Mouse (Mus musculus): ENCODE data around the gene Naaa. TPM values are rescaled to one million over a fixed set of nuclear protein-coding genes. Genes with fewer than 3 reads are reported as not detected.

The Naaa gene
- polyA plus RNA-seq, 1 experiment from 2014 or later = 6.6 TPM

GRCm38 (mm10) chr5:92231836-92232235 is 46.1 kb downstream of the Naaa start:
- no peak overlapping the region for H3K27ac ChIP-seq (ENCODE audit: poor library complexity, severe bottlenecking)
- H3K4me3 ChIP-seq = no peak overlapping the region
- no peak overlapping the region for H3K4me2 ChIP-seq
- H3K36me3 ChIP-seq = no peaks in the 10 kb centered on the region
- WGBS = 75% methylated on average over 10 of the region's 10 CpGs
- no peak overlapping the region for H3K9ac ChIP-seq
- no peaks in the 10 kb centered on the region for H3K9me3 ChIP-seq (replicated peaks)
- no peaks in the 10 kb centered on the region for H3K4me1 ChIP-seq (replicated peaks)
- no peak for ATAC-seq (ENCODE audit: insufficient number of reproducible peaks, low FRiP score)
- H3K27me3 ChIP-seq (replicated peaks) = 0 out of 2 replicates have a peak, but pooled peaks cover 4% of the 10 kb centered on the region

- Histone ChIP-seq H3K9ac (no peak overlapping the region), H3K9me3 (replicated peaks) (no peaks in the 10 kb centered on the region), H3K36me3 (no peaks in the 10 kb centered on the region), H3K4me2 (no peak overlapping the region), H3K4me1 (replicated peaks) (no peaks in the 10 kb centered on the region), H3K4me3 (no peak overlapping the region), H3K27ac (ENCODE audit: poor library complexity, severe bottlenecking) (no peak overlapping the region), H3K27me3 (replicated peaks) (0 out of 2 replicates have a peak, but pooled peaks cover 4% of the 10 kb centered on the region)
- no peak for ATAC-seq (ENCODE audit: insufficient number of reproducible peaks, low FRiP score)
- 77% methylated on average over 11 of the region's 11 CpGs for WGBS
Measured at GRCm38 (mm10) chr5:92230306-92230705, 47.7 kb downstream of the Naaa start.

DNA sequence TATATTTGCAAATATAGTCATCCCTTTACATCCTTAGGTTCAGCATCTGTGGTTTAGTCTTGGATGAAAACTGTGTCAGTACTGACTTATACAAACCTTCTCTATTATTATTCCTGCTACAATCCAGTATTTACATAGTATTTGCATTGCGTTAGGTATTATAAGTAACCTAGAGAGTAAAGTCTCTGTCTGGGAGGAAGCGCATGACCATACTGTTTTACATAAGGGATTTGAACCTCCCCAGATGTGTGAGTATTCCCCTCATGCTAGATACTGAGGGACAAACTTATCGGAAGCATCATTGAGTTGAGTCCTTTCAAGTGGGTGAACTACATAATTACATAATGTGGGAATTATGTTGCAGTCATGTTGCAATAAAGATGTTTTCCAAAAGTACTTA is 48.5 kb downstream of the Naaa start:
- Histone ChIP-seq H3K4me1 (replicated peaks) (no peaks in the 10 kb centered on the region), H3K9me3 (replicated peaks) (no peaks in the 10 kb centered on the region), H3K27ac (ENCODE audit: poor library complexity, severe bottlenecking) (no peak overlapping the region), H3K9ac (no peak overlapping the region), H3K36me3 (no peaks in the 10 kb centered on the region), H3K4me2 (no peak overlapping the region), H3K27me3 (replicated peaks) (0 out of 2 replicates have a peak, but pooled peaks cover 4% of the 10 kb centered on the region), H3K4me3 (no peak overlapping the region)
- no peak for ATAC-seq (ENCODE audit: insufficient number of reproducible peaks, low FRiP score)
- 94% methylated on average over 3 of the region's 3 CpGs for WGBS

- no peaks in the 10 kb centered on the region for H3K27me3 ChIP-seq (replicated peaks)
- no peaks in the 10 kb centered on the region for H3K9me3 ChIP-seq (replicated peaks)
- no peak overlapping the region for H3K27ac ChIP-seq (ENCODE audit: poor library complexity, severe bottlenecking)
- H3K4me3 ChIP-seq = no peak overlapping the region
- 0 out of 2 replicates have a peak overlapping the region, but pooled peaks have one; percentile 6 for H3K4me2 ChIP-seq
- ATAC-seq (ENCODE audit: insufficient number of reproducible peaks, low FRiP score) = no peak
- no peak overlapping the region for H3K9ac ChIP-seq
- no peaks in the 10 kb centered on the region for H3K36me3 ChIP-seq
- 21% methylated on average over 10 of the region's 10 CpGs for WGBS
- no peaks in the 10 kb centered on the region for H3K4me1 ChIP-seq (replicated peaks)
Measured at GRCm38 (mm10) chr5:92228776-92229175, 49.2 kb downstream of the Naaa start.

DNA sequence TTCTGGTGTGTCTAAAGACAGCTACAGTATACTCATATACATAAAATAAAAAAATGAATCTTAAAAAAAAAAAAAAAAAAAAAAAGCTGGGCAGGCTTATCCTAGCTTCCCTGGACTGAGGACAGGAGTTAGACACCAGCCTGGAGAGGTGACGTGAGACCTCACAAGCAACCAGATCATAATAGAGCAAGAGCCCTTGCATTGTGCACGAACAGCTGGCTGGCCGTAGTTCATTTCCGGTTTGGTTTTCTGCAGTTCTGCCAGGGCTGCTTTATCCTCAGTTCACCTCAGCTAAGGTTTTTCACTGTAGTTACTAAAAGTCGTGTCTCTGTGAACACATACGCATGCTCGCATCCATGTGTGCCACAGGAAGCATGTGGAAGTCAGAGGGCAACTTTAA is 50.2 kb downstream of the Naaa start:
- no peaks in the 10 kb centered on the region for H3K36me3 ChIP-seq
- H3K4me2 ChIP-seq = no peak overlapping the region
- no peak overlapping the region for H3K27ac ChIP-seq (ENCODE audit: poor library complexity, severe bottlenecking)
- WGBS = 87% methylated on average over 7 of the region's 7 CpGs
- no peak overlapping the region for H3K4me3 ChIP-seq
- H3K9me3 ChIP-seq (replicated peaks) = no peaks in the 10 kb centered on the region
- no peaks in the 10 kb centered on the region for H3K27me3 ChIP-seq (replicated peaks)
- H3K4me1 ChIP-seq (replicated peaks) = no peaks in the 10 kb centered on the region
- no peak for ATAC-seq (ENCODE audit: insufficient number of reproducible peaks, low FRiP score)
- no peak overlapping the region for H3K9ac ChIP-seq

GRCm38 (mm10) chr5:92220287-92220902 is 57.6 kb downstream of the Naaa start:
- no peak for ATAC-seq (ENCODE audit: insufficient number of reproducible peaks, low FRiP score)
- Histone ChIP-seq H3K4me2 (no peak overlapping the region), H3K36me3 (no peaks in the 10 kb centered on the region), H3K27me3 (replicated peaks) (no peaks in the 10 kb centered on the region), H3K27ac (ENCODE audit: poor library complexity, severe bottlenecking) (no peak overlapping the region), H3K4me3 (no peak overlapping the region), H3K4me1 (replicated peaks) (0 out of 2 replicates have a peak, but pooled peaks cover 10% of the 10 kb centered on the region), H3K9me3 (replicated peaks) (no peaks in the 10 kb centered on the region), H3K9ac (no peak overlapping the region)
- WGBS = 82% methylated on average over 8 of the region's 8 CpGs

DNA sequence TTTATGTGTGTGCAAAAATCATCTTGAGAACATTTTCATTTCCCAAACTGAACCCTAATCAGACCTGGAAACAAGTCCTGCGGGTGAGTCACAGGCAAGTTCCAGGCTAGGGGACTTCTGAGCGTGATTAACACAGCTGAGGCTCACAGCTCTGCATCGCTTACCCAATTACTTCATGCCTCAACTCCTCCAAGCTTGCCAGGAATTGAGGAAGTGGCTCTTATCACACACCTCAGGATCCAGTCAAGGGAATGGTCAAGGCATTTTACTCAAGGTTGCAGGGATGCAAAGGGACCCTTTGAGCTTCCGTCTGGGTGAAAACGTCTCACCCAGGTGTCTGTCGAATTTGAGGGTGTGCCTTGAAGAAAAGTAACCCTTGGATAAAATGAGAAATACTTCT is 58.1 kb downstream of the Naaa start:
- Histone ChIP-seq H3K27ac (ENCODE audit: poor library complexity, severe bottlenecking) (no peak overlapping the region), H3K4me2 (no peak overlapping the region), H3K9ac (no peak overlapping the region), H3K27me3 (replicated peaks) (no peaks in the 10 kb centered on the region), H3K4me1 (replicated peaks) (0 out of 2 replicates have a peak, but pooled peaks cover 10% of the 10 kb centered on the region), H3K4me3 (no peak overlapping the region), H3K9me3 (replicated peaks) (no peaks in the 10 kb centered on the region), H3K36me3 (no peaks in the 10 kb centered on the region)
- no peak for ATAC-seq (ENCODE audit: insufficient number of reproducible peaks, low FRiP score)
- WGBS = 44% methylated on average over 6 of the region's 6 CpGs

GRCm38 (mm10) chr5:92218915-92219793 is 58.8 kb downstream of the Naaa start:
- Histone ChIP-seq H3K27me3 (replicated peaks) (no peaks in the 10 kb centered on the region), H3K27ac (ENCODE audit: poor library complexity, severe bottlenecking) (no peak overlapping the region), H3K36me3 (no peaks in the 10 kb centered on the region), H3K4me2 (no peak overlapping the region), H3K9me3 (replicated peaks) (no peaks in the 10 kb centered on the region), H3K9ac (no peak overlapping the region), H3K4me1 (replicated peaks) (0 out of 2 replicates have a peak, but pooled peaks cover 10% of the 10 kb centered on the region), H3K4me3 (no peak overlapping the region)
- no peak for ATAC-seq (ENCODE audit: insufficient number of reproducible peaks, low FRiP score)
- WGBS = 58% methylated on average over 17 of the region's 17 CpGs

- Histone ChIP-seq H3K27me3 (replicated peaks) (no peaks in the 10 kb centered on the region), H3K4me3 (no peak within 1 kb of the TSS), H3K36me3 (no peaks in the 10 kb centered on the region), H3K27ac (ENCODE audit: poor library complexity, severe bottlenecking) (no peak within 1 kb of the TSS), H3K4me2 (no peak within 1 kb of the TSS), H3K9ac (no peak within 1 kb of the TSS), H3K9me3 (replicated peaks) (no peaks in the 10 kb centered on the region), H3K4me1 (replicated peaks) (0 out of 2 replicates have a peak, but pooled peaks cover 8% of the 10 kb centered on the region)
- ATAC-seq (ENCODE audit: insufficient number of reproducible peaks, low FRiP score) = no peak
- 84% methylated on average over 4 of the region's 4 CpGs for WGBS
Measured at GRCm38 (mm10) chr5:92215308-92215707, 62.7 kb downstream of the Naaa start, which contains the start of gene U90926. U90926 (minus strand) TSS chr5:92215408.

- Histone ChIP-seq H3K9me3 (replicated peaks) (no peaks in the 10 kb centered on the region), H3K9ac (no peak overlapping the region), H3K27me3 (replicated peaks) (no peaks in the 10 kb centered on the region), H3K27ac (ENCODE audit: poor library complexity, severe bottlenecking) (no peak overlapping the region), H3K4me3 (no peak overlapping the region), H3K4me2 (no peak overlapping the region), H3K4me1 (replicated peaks) (no peaks in the 10 kb centered on the region), H3K36me3 (no peaks in the 10 kb centered on the region)
- WGBS = 83% methylated on average over 4 of the region's 4 CpGs
- no peak for ATAC-seq (ENCODE audit: insufficient number of reproducible peaks, low FRiP score)
Measured at GRCm38 (mm10) chr5:92212231-92212630, 65.7 kb downstream of the Naaa start.

GRCm38 (mm10) chr5:92210205-92210604 is 67.8 kb downstream of the Naaa start:
- H3K36me3 ChIP-seq = peaks cover 4% of the 10 kb centered on the region
- WGBS = 63% methylated on average over 8 of the region's 8 CpGs
- ATAC-seq (ENCODE audit: insufficient number of reproducible peaks, low FRiP score) = no peak

More at GRCm38 (mm10) chr5:92210205-92210604, 67.8 kb downstream of the Naaa start:
- no peaks in the 10 kb centered on the region for H3K27me3 ChIP-seq (replicated peaks)
- no peak overlapping the region for H3K4me2 ChIP-seq
- H3K27ac ChIP-seq (ENCODE audit: poor library complexity, severe bottlenecking) = no peak overlapping the region
- H3K4me1 ChIP-seq (replicated peaks) = no peaks in the 10 kb centered on the region; the same call in 1 of the 2 replicates
- no peaks in the 10 kb centered on the region for H3K9me3 ChIP-seq (replicated peaks)
- no peak overlapping the region for H3K4me3 ChIP-seq
- H3K9ac ChIP-seq = no peak overlapping the region
